Mouse (Mus musculus) megakaryocyte, embryonic 14.5 days (primary cell): ENCODE results near the gene Gm13289.
"Not testable (repeated sequence)": the region's sequence is repeated elsewhere in the genome, so short reads cannot be mapped to it uniquely, and the experiment has no call there.

ENCODE experiments used
- FLI1 ChIP-seq: IDR thresholded peaks from 2 replicates; pipeline ENCODE4 v1.6.1; 2012; ENCODE audit warnings: low read length, inconsistent platforms, mixed read lengths
- GATA1 ChIP-seq: IDR thresholded peaks from 3 replicates; pipeline ENCODE4 v1.6.1; 2012; ENCODE audit warnings: mixed read lengths, low read length, inconsistent platforms, borderline replicate concordance

- TF ChIP-seq GATA1, FLI1: not testable (repeated sequence)
Observed at GRCm38 (mm10) chr4:88797097-88797496, 20.4 kb downstream of the Gm13289 start, which contains the start of gene Gm13279.
